Mouse (Mus musculus): Measurements from ENCODE around the gene Ston2. TPM values are rescaled to one million over a fixed set of nuclear protein-coding genes. Genes with fewer than 3 reads are reported as not detected.

The Ston2 gene
- polyA plus RNA-seq, 1 experiment from 2014 or later: 4.9 TPM

DNA sequence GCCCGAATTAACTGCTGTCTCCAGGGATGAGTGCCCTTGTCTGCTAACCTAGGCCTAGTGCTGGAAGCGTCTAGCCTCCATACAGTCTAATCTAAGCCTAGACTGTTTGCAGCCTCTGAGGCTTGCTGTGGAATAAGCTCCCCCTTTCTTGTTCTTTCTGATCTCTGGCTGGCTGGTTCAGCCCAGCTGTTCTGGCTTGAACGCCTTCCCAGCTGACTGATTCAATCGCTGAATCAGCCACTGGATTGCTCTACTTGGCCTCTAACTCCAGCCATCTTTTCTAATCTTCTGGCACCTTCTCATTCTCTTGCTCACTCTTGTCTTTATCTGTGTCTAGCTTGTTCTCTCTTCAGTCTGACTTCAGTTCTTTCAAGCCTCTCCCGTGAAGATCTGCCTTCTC, 161.7 kb downstream of the Ston2 start:
- WGBS: 81% methylated on average over 5 of the region's 5 CpGs
- no peaks in the 10 kb centered on the region for H3K4me1 ChIP-seq (replicated peaks)
- no peaks in the 10 kb centered on the region for H3K9me3 ChIP-seq
- H3K36me3 ChIP-seq: no peaks in the 10 kb centered on the region
- no peak overlapping the region for H3K27ac ChIP-seq
- no peak overlapping the region for H3K4me2 ChIP-seq
- no peak for ATAC-seq (ENCODE audit: insufficient number of reproducible peaks, insufficient read depth, low FRiP score, low TSS enrichment, low read depth)
- no peaks in the 10 kb centered on the region for H3K27me3 ChIP-seq
- H3K9ac ChIP-seq (replicated peaks): no peak overlapping the region
- H3K4me3 ChIP-seq (replicated peaks): no peak overlapping the region

- H3K36me3 ChIP-seq: no peaks in the 10 kb centered on the region
- ATAC-seq (ENCODE audit: insufficient number of reproducible peaks, insufficient read depth, low FRiP score, low TSS enrichment, low read depth): no peak
- H3K4me1 ChIP-seq (replicated peaks): no peaks in the 10 kb centered on the region
- no peak overlapping the region for H3K4me2 ChIP-seq
- no peak overlapping the region for H3K4me3 ChIP-seq (replicated peaks)
- no peaks in the 10 kb centered on the region for H3K27me3 ChIP-seq
- WGBS: 60% methylated on average over 1 of the region's 1 CpGs
- no peak overlapping the region for H3K9ac ChIP-seq (replicated peaks)
- H3K9me3 ChIP-seq: no peaks in the 10 kb centered on the region
- no peak overlapping the region for H3K27ac ChIP-seq
Measured at GRCm38 (mm10) chr12:91625013-91625412, 163.2 kb downstream of the Ston2 start.

DNA sequence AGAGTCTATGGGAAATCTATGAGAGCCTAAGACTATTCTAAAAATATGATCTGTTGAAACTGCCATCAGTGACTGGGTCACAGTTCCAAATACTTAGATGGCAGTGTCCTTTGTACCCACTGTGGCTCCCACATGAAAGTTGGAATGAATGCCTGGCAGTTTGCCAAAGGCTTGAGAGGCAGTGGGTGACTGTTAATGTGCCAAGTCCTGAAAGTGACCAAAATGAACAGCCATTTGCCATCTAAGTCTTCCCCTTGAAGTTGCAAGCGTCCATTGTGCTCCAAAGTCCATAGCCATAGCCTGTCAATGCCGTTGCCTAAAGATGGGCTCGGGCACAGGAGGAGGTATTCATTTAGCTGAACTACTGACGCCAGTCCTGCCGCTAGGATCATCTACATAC, 178.8 kb downstream of the Ston2 start:
- Histone ChIP-seq H3K4me1 (replicated peaks) (no peaks in the 10 kb centered on the region), H3K9ac (replicated peaks) (no peak overlapping the region), H3K27ac (no peak overlapping the region), H3K36me3 (no peaks in the 10 kb centered on the region), H3K27me3 (no peaks in the 10 kb centered on the region), H3K9me3 (no peaks in the 10 kb centered on the region), H3K4me2 (no peak overlapping the region), H3K4me3 (replicated peaks) (no peak overlapping the region)
- 89% methylated on average over 5 of the region's 5 CpGs for WGBS
- no peak for ATAC-seq (ENCODE audit: insufficient number of reproducible peaks, insufficient read depth, low FRiP score, low TSS enrichment, low read depth)

DNA sequence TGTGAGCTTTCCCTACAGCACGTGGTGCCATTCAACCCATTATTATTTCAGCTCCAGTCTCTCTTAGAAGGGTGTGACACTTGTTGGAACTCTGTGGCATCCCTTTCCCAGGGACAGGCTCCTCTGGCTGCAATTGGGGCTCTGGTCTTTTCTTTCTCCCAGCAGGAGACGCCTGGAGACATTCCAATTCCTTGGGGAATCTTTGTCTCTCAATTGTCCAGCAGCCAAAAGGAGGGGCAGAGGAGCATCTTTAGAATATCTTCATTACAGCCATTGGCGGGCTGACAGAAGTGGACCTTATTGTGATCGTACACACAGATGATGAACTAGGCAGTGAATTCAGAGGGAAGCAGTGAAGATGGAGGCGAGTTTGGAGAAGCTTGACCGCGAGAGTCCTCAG, 180.5 kb downstream of the Ston2 start:
- Histone ChIP-seq H3K4me1 (replicated peaks) (no peaks in the 10 kb centered on the region), H3K4me3 (replicated peaks) (no peak overlapping the region), H3K27ac (no peak overlapping the region), H3K9ac (replicated peaks) (no peak overlapping the region), H3K9me3 (no peaks in the 10 kb centered on the region), H3K27me3 (no peaks in the 10 kb centered on the region), H3K4me2 (no peak overlapping the region), H3K36me3 (no peaks in the 10 kb centered on the region)
- ATAC-seq (ENCODE audit: insufficient number of reproducible peaks, insufficient read depth, low FRiP score, low TSS enrichment, low read depth): no peak
- 80% methylated on average over 7 of the region's 7 CpGs for WGBS

DNA sequence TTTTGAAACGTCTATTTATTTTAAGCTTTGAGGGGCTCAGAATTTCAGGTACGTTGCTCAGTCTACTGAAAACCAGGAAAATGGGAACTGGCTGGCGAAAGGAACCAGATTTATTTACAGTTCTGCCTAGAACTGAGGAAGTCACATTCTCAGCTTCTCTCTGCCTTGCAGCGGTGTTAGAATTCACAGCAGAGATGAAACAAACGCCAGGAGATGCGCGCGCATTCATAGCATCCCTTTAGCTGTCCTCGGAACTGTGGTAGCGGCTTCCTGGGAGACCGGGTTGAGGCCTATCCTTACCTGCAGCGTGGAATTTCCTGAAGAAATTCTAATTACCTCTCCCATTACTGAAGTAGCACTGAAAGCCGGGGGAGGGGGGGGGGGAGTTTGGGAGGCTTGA, 181.5 kb downstream of the Ston2 start:
- WGBS: 89% methylated on average over 13 of the region's 13 CpGs
- H3K27ac ChIP-seq: no peak overlapping the region
- no peaks in the 10 kb centered on the region for H3K36me3 ChIP-seq
- no peaks in the 10 kb centered on the region for H3K27me3 ChIP-seq
- H3K4me1 ChIP-seq (replicated peaks): no peaks in the 10 kb centered on the region
- H3K4me3 ChIP-seq (replicated peaks): no peak overlapping the region
- H3K9me3 ChIP-seq: no peaks in the 10 kb centered on the region
- H3K4me2 ChIP-seq: no peak overlapping the region
- no peak for ATAC-seq (ENCODE audit: insufficient number of reproducible peaks, insufficient read depth, low FRiP score, low TSS enrichment, low read depth)
- H3K9ac ChIP-seq (replicated peaks): no peak overlapping the region

GRCm38 (mm10) chr12:91604600-91604999, 183.6 kb downstream of the Ston2 start:
- Histone ChIP-seq H3K27me3 (no peaks in the 10 kb centered on the region), H3K4me2 (no peak overlapping the region), H3K4me1 (replicated peaks) (no peaks in the 10 kb centered on the region), H3K27ac (no peak overlapping the region), H3K4me3 (replicated peaks) (no peak overlapping the region), H3K36me3 (no peaks in the 10 kb centered on the region), H3K9me3 (no peaks in the 10 kb centered on the region), H3K9ac (replicated peaks) (no peak overlapping the region)
- ATAC-seq (ENCODE audit: insufficient number of reproducible peaks, insufficient read depth, low FRiP score, low TSS enrichment, low read depth): no peak
- 62% methylated on average over 6 of the region's 6 CpGs for WGBS

- Histone ChIP-seq H3K27me3 (no peaks in the 10 kb centered on the region), H3K9ac (replicated peaks) (no peak overlapping the region), H3K4me2 (no peak overlapping the region), H3K9me3 (no peaks in the 10 kb centered on the region), H3K4me3 (replicated peaks) (no peak overlapping the region), H3K36me3 (no peaks in the 10 kb centered on the region), H3K4me1 (replicated peaks) (peaks cover 11% of the 10 kb centered on the region), H3K27ac (no peak overlapping the region)
- 96% methylated on average over 3 of the region's 3 CpGs for WGBS
- ATAC-seq (ENCODE audit: insufficient number of reproducible peaks, insufficient read depth, low FRiP score, low TSS enrichment, low read depth): no peak
Measured at GRCm38 (mm10) chr12:91592128-91592527, 196.1 kb downstream of the Ston2 start.

DNA sequence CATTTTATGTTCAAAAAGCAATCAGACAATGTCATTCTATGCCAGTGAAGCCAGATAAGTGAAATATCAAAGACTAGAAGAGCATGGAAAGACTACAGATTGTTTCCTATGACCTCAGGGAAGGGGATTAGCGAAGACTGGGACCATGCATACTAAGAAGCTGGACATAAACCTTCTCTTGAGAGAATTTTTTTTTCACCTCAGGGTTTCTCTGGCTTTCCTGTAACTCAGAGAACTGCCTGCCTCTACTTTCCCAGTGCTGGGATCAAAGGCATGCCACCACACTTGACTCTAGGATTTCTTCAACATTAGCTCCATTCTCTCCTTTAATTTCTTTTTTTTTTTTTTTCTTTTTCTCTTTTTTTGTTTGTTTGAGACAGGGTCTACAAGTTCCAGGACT, 197.0 kb downstream of the Ston2 start:
- WGBS: 93% methylated on average over 1 of the region's 1 CpGs
- H3K4me3 ChIP-seq (replicated peaks): peak overlapping the region; percentile 92
- H3K27me3 ChIP-seq: no peaks in the 10 kb centered on the region
- H3K9ac ChIP-seq (replicated peaks): 0 out of 2 replicates have a peak overlapping the region, but pooled peaks have one; percentile 100
- peak overlapping the region; percentile 59 for H3K4me2 ChIP-seq
- peaks cover 16% of the 10 kb centered on the region for H3K4me1 ChIP-seq (replicated peaks)
- H3K27ac ChIP-seq: peak overlapping the region; percentile 100; the same call in 1 of the 2 replicates
- no peak for ATAC-seq (ENCODE audit: insufficient number of reproducible peaks, insufficient read depth, low FRiP score, low TSS enrichment, low read depth)
- H3K36me3 ChIP-seq: no peaks in the 10 kb centered on the region
- no peaks in the 10 kb centered on the region for H3K9me3 ChIP-seq

GRCm38 (mm10) chr12:91590716-91591115, 197.5 kb downstream of the Ston2 start:
- H3K9me3 ChIP-seq: no peaks in the 10 kb centered on the region
- peak overlapping the region; percentile 59 for H3K4me2 ChIP-seq
- H3K4me3 ChIP-seq (replicated peaks): peak overlapping the region; percentile 92
- ATAC-seq (ENCODE audit: insufficient number of reproducible peaks, insufficient read depth, low FRiP score, low TSS enrichment, low read depth): no peak
- H3K27ac ChIP-seq: peak overlapping the region; percentile 100
- 34% methylated on average over 6 of the region's 6 CpGs for WGBS
- no peaks in the 10 kb centered on the region for H3K27me3 ChIP-seq
- peaks cover 16% of the 10 kb centered on the region for H3K4me1 ChIP-seq (replicated peaks)
- H3K36me3 ChIP-seq: peaks cover 4% of the 10 kb centered on the region; the same call in 1 of the 2 replicates
- H3K9ac ChIP-seq (replicated peaks): peak overlapping the region; percentile 100

DNA sequence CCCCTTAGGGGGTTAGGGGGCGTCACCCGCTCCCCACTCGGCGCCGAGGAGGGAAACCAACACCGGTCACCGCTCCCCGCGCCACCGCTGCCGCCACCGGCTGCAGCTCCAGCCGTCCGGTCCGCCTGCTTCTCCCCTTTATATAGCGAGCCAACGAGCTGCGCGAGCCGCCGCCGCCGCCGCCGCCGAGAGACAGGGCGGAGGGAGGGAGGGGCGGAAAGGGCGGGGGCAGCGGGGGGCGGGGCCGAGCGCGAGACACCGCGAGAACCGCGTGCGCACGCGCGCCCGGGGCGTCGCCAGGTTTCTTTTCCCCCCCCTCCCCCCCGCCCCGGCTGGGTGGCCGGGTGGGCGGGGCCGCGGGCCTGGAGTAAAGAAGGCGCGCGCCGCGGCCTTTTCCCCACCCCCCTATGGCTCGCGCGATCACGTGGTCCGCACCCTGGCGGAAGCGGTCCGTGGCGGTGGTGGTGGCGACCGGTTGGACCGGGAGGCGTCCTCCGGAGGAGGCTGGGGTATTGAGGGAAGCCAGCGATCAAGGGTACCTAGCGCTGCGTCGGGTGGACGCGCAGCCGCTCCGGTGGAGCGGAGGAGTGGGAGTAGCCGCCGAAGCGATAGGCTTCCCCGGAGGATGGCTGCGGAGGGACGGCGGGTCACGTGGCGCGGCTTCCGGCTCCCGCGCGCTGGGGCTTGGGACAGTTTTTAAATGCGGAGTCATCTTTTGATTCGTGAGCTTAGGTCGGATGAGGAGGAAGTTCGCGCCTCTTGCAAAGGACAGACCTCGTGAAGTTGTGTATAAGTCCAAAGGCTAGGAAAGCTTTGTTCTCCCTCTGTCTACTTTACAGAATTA, 198.1 kb downstream of the Ston2 start, which contains the start of gene Gtf2a1:
Gene Gtf2a1 (minus strand): TSS at position 641 of the 844 bp plus-strand sequence.
- Histone ChIP-seq H3K27me3 (no peaks in the 10 kb centered on the region), H3K9me3 (no peaks in the 10 kb centered on the region), H3K9ac (replicated peaks) (peak within 1 kb of the TSS; percentile 100), H3K4me2 (peak within 1 kb of the TSS; percentile 59), H3K36me3 (peaks cover 9% of the 10 kb centered on the region; the same call in 1 of the 2 replicates), H3K27ac (peak within 1 kb of the TSS; percentile 100), H3K4me3 (replicated peaks) (peak within 1 kb of the TSS; percentile 92), H3K4me1 (replicated peaks) (peaks cover 16% of the 10 kb centered on the region)
- WGBS: under 1% methylated on average over 63 of the region's 99 CpGs
- peak; percentile 83 for ATAC-seq (ENCODE audit: insufficient number of reproducible peaks, insufficient read depth, low FRiP score, low TSS enrichment, low read depth)

- no peak for ATAC-seq (ENCODE audit: insufficient number of reproducible peaks, insufficient read depth, low FRiP score, low TSS enrichment, low read depth)
- peak overlapping the region; percentile 100 for H3K27ac ChIP-seq
- peaks cover 15% of the 10 kb centered on the region; the same call in 1 of the 2 replicates for H3K36me3 ChIP-seq
- no peaks in the 10 kb centered on the region for H3K27me3 ChIP-seq
- peaks cover 16% of the 10 kb centered on the region for H3K4me1 ChIP-seq (replicated peaks)
- WGBS: under 1% methylated on average over 11 of the region's 11 CpGs
- H3K4me2 ChIP-seq: 0 out of 2 replicates have a peak overlapping the region, but pooled peaks have one; percentile 13
- H3K4me3 ChIP-seq (replicated peaks): peak overlapping the region; percentile 92
- H3K9me3 ChIP-seq: no peaks in the 10 kb centered on the region
- peak overlapping the region; percentile 100 for H3K9ac ChIP-seq (replicated peaks)
Measured at GRCm38 (mm10) chr12:91589542-91589846, 198.7 kb downstream of the Ston2 start.

Data from limb, embryonic 12.5 days (tissue).